Mouse (Mus musculus) frontal cortex, postnatal 25 days (tissue): ENCODE results near the gene 1110032A03Rik.

ENCODE experiments used
- DNase-seq, 2 experiments: peaks; one replicate each; pipeline ENCODE4 v3.0.0; 2022; ENCODE audit warnings: low spot score in 2 of 2

1110032A03Rik gene

DNA sequence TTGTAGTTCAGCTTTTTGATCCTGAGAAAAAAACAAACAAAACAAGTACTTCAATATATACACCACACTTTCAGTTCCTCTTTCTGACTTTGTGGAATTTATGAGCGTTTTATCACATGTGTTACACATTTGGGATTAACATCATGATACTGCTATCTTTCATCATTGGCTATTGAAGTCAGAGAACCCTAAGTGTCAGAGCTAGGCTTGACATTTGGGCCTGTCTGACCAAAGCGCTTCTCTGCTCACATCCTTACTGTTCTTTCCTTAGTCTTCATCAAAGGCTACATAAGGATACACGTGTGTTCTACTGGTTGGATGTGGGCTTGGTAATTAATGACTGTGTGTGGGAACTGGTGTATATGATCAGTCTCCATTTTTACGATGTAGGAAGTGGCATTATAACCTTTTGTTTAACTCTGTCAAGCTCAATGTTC, 1.3 kb downstream of the 1110032A03Rik start:
- DNase-seq = no peak

DNA sequence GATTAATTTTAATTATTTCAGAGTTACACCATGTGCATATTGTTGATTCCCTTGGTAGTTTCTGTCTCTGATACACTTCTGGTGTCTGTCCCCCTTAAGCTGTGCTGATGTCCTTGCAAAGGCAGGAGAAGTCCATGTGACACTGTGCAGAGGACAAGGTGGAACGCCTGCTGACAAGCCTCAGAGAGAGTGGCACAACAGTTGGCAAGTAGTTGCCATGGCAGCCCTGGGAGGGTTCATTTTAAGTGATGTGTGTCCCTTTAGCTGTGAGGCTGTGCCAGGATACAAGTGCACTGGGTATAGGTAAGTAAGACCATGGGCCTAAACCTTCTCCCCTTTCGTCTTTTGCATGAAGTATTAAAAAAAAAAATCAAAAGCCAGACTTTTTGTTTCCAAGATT, 5.3 kb downstream of the 1110032A03Rik start:
- DNase-seq = no peak

DNA sequence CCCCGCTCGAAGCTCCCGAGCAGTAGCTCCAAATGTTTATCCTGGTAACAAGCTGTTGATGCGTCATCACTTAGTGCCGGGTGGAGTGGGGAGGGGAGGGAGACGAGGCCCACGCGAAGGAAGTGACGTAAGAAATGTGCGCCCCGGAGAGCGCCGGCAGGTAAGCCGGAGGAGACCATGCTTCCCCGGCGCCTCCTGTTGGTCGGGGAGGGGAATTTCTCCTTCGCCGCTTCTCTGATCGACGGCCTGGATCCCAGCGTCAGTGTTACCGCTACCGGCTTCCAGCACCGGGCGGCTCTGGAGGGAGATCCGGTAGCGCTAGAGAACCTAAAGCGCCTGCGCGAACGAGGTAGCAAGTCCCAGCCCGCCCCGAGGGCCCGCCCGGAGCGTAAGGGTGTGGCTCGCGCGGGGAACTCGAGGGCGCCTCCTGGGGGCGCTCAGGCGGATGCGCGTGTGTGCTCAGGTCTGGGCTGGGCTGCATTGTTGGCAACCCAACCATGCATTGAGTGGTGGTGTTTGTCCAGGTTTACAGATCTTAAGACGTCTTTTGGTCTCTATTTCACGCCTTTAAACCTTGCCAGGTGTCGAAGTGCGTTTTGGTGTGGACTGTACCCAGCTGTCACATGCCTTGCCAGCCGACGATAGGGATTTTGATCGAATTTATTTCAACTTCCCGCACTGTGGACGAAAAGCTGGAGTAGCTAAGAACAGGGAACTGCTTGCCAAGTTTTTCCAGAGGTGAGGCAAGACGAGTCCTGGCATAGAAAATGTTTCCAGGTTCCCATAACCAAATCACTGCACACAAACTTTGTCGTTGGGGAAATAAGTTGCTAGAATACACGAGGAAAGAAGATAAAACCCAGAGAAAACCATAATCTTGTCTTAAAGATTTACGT, 7.0 kb downstream of the 1110032A03Rik start, which contains the start of gene Fdxacb1:
Gene Fdxacb1 (plus strand): TSS at position 130 of the 896 bp plus-strand sequence.
- DNase-seq = peak; percentile 95 to 97

DNA sequence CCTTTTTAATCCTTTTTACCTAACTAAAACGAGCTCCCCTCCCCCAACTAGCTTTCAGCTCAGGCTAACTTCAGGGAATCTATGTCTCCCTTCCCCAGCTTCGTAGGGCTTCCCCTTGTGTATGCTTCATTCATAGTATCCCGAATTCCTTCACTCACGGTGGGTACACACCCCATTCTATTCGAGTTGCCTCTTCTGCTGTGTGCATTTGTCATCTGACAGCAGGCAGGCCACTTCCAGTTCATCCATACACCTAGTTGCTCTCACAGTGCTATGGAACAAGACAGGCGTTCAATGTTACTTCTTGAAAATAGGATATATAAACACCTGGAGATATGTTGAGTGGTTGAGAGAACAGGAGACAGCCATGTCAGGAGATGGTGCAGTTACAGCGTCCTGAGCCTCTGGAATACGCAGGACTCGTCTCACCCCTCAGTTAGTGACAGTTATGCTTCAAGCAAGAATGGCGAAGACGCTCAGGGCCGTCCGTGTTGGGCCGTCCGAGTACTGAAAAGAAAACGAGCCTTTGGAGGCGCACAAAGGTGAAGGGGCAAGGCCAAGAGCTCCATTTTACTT, 7.7 kb downstream of the 1110032A03Rik start:
- DNase-seq = no peak

DNA sequence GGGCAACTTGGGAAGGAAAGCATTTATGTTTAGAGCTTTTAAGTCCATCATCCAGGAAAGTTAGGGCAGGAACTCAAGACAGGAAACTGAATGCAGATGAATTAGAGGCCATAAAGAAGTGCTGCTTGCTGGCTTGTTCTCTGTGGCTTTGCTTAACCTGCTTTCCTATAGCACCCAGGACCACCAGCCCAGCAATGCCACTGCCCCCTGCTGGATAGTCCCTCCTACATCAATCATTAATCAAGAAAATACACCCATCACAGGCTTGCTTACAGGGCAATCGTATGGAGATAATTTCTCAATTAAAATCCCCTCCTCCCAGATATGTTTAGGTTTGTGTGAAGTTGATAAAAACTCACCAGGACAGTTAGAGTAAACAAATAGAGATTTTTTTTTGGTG, 12.0 kb downstream of the 1110032A03Rik start:
- DNase-seq = no peak

DNA sequence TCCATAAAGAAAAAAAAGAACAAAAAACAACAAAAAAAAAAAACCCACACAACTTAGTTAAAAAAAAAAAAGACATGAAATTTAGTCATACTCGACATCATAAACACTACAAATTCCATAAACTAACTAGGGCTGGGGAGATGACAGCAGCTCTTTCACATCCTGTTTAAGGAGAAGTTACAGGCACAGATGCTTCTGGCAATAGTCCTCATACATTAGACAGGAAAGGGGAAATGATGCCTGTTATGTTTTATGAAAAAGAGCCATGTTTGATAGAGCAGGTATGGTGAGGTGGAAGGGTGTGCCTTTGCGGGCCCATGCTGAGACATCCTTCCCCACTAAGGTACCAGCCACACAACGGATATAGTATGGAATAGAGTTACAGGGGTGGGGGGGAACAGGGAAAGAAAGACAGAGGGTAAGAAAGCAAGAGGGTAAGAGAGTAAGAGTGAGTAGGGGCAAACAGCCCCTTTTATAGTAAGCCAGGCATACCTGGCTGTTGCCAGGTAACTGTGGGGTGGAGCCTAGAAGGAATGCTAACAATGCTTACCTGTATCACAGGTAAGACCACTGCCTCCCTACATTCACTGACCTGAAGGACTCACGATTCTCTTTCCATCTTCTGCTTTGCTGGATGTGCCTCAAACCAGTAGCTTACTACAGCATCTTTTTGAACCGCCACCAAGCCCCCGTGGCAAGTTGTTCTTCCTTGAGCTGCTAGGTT, 13.6 kb downstream of the 1110032A03Rik start:
- no peak for DNase-seq

DNA sequence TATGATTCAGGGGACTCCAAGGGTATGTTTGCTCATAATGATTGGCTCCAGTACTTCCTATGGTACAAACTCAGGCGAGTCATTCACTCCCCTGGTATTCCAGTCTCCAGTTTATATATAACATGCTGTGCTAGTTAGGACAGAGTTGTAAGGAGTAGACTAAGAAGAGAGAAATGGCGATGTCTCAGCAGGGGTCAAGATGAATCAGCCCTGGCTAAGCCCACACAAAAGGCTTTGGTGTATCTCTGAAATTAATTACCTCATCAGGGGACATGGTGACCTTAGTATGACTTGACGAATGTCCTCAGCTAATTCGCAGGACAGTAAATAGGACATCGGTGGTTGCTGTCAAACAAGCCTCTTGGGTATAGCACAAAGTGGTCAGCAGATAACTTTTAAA, 18.6 kb downstream of the 1110032A03Rik start:
- no peak for DNase-seq

DNA sequence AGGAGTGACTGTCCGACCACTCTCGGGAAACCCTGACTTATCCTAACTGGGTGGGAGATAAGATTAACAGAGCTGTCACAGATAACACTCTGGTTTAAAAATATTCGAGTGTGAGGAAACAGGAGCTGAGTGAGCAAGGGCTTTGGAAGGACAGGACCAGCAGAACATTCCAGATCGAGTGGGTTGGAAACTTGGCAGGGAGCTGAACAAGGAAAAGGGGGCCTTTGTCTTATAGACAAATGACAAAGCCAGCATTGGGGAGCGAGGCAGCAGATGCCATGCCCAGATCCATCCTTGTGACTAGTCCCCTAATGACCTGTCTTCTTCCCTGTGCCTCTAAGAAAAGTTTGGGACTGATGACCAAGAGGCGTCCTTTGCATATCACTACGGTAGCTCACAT, 21.4 kb downstream of the 1110032A03Rik start:
- DNase-seq = no peak

DNA sequence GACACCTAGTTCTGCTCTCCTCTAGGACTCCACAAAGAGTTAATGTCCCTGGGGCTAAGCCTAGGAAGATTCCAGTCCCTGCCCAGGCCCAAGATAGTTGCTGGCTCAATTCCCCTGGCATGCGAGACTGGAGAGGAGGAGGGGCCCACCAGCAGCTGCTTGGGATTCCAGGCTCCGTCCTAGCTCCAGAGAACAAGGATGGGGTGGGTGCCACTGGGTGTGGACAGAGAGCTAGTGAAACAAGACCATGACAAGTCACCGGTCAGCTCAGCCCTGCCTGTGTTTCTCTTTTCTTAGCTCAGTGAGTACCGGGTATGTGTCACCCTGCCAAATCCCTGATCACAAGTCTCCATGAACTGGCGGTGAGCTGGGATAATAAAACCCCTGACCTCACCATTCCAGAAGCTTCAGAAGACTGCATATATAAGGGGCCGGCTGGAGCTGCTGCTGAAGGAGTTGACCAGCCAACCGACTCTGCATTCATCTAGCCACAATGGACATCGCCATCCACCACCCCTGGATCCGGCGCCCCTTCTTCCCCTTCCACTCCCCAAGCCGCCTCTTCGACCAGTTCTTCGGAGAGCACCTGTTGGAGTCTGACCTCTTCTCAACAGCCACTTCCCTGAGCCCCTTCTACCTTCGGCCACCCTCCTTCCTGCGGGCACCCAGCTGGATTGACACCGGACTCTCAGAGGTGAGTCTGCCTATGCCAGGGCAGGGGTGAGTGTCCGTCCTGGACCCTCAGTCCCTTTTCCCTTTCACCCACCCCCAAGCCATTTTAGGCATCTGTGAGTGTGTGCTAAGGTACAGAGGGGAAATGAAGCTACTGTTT, 22.3 kb downstream of the 1110032A03Rik start:
- peak in 1 of 2 experiments; percentile 56 for DNase-seq

DNA sequence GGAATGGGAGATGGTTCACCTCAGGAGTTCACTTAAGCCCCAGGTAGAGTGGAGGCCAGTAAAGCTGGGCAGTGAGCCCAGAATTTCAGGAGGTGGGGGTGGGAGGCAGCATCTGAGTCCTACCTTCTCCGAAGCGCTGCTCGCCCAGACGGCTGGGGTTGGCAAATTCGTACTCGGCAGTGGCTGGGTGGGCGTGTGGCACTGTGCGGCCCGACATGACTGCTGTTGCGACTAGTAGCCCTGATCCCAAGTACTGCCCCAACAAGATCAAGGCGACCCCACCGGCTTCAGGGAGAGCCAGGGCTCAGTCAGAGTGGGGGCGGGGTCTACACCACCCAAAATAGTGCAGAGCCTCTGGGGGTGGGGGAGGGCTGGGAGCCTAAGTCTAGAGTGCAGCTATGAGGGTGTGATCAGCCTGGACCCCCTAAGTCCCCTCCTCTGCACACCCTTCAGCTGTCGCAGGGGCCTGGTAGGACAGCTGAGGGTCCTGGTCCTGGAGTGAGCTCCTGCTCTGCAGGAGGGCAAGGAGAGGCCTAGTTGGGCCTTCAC, 23.2 kb downstream of the 1110032A03Rik start, which contains the start of gene Hspb2:
Gene Hspb2 (minus strand): TSS at position 301 of the 549 bp plus-strand sequence.
- DNase-seq = no peak

DNA sequence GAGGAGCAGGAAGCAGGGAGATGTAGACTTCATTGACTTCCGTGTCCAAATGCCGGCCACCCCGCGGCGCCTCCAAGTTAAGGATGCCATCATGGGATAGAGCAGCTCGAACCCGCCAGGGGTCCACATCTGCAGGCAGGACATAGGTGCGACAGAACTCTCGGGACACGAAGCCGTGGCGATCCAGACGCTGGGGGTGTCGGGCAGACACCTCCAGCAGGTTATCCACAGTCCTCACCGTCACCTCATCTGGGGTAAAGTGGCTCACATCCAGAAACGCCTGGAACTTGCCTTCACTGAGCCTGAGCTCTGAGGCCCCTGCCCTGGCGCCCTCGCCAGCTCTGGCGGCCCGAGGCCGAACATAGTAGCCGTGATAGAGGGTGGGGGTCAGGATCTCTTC, 24.0 kb downstream of the 1110032A03Rik start, which contains the start of gene Cryab:
Gene Cryab (plus strand): TSS at position 3 of the 400 bp plus-strand sequence.
- no peak for DNase-seq

DNA sequence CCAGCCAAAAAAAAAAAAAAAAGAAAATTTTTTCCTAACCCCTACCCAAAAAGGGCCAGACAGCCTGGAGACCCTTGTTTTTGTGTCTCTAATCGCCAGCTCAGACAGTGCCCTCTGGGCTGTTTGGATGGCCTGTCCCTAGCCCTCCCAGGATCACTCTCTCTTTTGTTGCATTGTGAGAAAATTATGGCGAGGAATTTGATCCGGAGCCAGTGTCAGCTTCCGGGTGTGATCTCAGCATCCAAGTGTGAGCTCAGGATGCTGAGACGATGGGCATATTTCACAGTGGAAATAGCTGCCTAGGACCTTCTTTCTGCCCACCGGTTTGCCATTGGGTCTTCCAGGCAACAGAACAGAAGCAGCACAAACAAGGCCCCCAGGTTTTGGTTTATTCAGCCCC, 24.6 kb downstream of the 1110032A03Rik start:
- DNase-seq = no peak

DNA sequence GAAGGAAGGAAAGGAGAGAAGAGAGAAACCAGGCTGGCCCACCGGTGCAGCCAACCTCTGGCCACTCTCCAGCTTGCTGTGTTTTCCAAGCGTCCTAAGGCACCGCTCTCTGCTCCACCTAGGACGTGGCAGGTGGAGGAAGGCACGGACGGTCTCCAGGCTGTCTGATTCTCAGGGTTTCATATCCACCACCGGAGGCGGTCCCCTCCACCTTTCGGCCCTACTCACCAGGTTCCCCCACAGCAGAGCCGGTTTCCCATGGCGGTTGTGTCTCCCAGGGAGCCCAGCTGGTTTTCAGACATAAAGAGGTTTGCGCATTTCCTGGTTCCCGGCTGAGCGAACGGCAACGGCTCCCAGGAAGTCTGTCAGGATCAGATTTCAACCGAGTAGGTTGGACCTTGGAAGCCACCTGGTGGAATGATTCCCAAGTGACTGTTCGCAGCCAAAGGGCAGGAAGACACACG, 29.1 kb downstream of the 1110032A03Rik start, which contains the start of gene 2310030G06Rik:
Gene 2310030G06Rik (minus strand): TSS at position 323 of the 464 bp plus-strand sequence.
- DNase-seq = no peak

DNA sequence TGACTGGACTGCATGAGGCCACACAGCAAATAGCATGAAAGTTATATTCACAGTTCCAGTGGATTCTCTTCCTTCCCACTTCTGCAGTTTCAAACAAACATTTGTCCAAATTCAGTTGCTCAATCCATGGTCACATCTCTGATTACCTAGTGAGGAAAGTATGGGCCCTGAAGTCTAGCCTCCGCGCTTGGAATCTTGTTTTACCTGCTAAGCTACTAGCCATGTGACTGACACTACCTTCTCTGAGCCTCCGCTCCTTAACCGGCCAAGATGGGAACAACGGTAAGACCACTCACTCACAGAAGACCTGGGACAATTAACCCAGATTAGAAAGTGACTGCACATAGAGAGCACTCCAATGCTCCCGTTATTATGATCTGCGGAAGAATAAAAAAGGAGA, 29.5 kb downstream of the 1110032A03Rik start:
- no peak for DNase-seq

DNA sequence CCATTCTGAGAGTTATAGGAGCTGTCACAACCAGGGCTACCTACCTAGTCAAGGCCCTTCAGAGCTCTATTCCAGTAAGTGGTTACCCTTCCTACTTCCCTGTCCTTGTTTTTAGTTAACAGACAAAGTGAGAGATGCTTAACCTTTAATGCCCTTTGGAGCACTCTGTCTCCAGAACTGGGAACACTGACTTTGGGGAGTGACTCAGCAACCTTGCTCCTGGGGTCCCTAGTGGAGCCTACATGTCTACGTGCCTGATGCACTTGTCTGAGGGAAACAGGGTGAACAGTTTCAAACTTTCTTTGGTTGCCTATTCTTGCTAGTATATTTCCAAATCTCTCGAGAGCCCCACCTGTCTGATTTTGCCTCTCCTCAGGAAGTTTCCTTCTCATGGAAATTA, 32.6 kb downstream of the 1110032A03Rik start:
- DNase-seq = no peak

DNA sequence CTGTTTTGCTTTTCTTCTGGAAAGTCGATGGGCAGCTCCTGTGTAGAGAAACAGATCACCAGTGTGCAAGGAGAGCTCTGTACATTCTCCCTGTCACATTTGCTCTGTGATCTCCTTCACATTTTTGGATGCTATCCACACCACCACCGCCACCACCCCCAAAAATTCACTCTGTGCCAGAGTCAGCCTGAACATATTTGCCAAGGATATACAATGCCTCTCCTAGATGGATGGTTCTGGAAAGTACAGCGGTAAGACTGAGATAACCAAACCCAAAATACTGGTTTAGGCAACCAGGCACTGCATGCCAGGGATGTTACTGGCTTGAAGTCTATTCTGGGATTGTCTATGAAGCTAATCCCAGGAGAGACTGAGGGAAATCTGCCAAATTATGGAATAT, 33.1 kb downstream of the 1110032A03Rik start:
- no peak for DNase-seq

DNA sequence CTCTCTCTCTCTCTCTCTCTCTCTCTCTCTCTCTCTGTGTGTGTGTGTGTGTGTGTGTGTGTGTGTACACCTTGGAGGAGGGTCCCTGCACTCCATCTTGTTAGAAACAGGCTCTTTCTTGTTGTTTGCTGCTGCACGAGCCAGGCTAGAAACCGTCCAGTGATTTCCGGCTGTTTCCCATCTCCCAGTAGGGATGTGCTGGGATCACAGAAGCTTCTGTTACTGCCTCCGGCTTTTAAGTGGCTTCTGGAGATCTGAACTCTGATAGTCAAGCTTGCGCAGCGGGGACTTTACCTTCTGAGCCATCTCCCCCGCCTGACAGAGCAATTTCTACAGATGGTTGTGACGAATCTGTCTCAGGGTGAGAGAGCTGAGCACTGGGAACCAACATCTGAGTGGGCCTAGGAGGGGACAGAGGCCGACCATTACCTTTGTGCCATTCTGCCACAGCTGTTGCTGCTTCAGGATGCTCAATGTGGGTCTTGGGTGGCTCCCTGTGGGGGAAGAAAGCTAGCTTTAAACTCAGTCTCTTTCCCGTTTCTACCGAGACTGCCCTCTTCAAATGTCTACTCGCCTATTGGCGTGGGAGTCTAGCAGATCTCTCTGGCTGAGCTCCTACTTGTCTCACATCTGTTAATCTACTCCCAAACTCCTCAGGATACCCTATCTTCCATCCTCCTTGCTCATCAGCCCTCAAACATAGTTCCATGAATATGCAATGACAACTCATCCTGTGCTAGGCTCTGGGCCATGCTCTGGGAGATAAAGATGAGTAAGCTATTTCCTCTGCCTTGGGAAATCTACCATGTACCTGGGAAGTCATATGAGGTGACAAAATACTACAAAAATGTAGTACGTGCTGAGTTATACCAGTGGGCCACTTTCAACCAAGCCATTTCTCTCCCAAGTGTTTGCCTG, 34.2 kb downstream of the 1110032A03Rik start:
- DNase-seq = no peak

DNA sequence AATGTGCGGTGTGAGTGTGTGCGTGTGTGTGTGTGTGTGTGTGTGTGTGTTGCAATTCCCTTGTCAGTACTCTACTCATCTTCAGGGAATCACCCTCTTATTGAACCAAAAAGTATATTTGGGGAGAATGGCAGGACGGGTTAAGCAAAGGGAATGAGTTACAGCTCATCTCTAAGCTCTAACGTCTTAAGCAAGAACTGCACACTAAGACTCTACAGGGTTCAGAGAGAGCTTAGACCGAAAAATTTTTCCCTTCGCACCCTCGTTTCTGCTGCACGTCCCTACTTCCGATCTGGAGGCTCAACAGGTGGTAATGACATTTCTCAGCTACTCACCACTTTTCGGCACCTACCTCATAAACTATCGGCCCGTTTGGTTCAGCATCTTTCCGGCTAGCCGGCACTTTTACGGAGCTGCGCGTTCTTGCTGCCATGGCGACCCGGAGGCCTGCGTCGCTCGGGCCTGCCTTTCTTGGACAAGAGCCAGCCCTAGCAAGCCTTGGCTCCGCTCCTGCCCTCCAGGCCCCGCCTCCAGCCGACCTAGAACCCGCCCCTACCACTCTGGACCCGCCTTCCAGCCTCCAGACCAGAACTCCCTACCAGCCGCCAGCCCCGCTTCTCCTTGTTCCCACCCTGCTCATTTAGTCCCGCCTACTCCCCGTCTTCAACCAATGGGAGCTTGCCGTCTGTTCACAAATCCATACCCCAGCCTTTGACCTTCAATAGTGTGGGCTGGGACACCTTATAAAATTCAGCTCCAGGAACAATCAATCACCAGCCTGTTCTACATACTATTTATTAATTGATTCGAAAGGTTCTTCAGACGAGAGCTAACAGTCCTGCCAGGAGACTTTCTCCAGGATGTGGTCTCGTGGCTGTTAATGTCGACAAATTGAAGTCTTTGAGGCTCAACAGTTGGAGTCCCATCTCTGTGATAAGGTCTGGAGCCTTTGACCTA, 36.1 kb downstream of the 1110032A03Rik start, which contains the start of gene Dixdc1:
Gene Dixdc1 (minus strand): TSS at position 604 of the 957 bp plus-strand sequence.
- DNase-seq = peak; percentile 77 to 87
